Mouse (Mus musculus) lung, postnatal 0 days (tissue): ENCODE measurements at regions not wholly inside any gene's neighbourhood (a gene's known extent, or its start where the extent isn't known, plus 50 kb on each side); places are given as distances from the start of the nearest gene placed in this dataset.

Experiments used
- CTCF ChIP-seq: IDR thresholded peaks from 2 replicates; pipeline ENCODE4 v1.5.1; 2016; ENCODE audit warnings: antibody characterized with exemption, mild to moderate bottlenecking
- EP300 ChIP-seq: IDR thresholded peaks from 2 replicates; pipeline ENCODE4 v1.6.1; 2016; ENCODE audit warnings: antibody characterized with exemption, mild to moderate bottlenecking, control low read depth

GRCm38 (mm10) chr14:25147731-25148130, 311.3 kb upstream of the Zmiz1 start:
- TF ChIP-seq CTCF: no peak
- TF ChIP-seq EP300: no peak
